Mouse (Mus musculus): Measurements from ENCODE around the gene Ipo7. TPM values are rescaled to one million over a fixed set of nuclear protein-coding genes. Genes with fewer than 3 reads are reported as not detected.

Ipo7 gene
- total RNA-seq, 2 experiments from 2014 or later = 86.7 to 89.1 TPM

DNA sequence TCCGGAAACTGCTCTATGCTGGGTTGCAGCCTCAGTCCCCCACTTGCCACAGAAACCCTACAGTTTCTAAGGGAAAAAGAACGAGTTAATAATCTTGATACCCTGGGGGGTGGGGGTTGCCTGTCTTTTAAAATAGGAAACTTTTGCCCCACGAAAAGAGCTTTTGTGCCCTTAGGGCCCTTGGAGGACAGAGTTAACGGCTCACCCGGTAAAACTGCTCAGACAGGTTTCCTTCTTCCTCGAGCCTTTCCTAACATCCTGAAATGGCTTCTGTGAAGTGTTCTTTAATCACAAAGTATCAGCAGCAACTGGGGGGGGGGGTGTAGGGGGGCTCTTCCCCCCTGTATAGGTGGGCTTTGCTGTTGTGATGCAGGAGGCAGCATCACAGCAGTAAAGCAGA is 82.8 kb downstream of the Ipo7 start:
- DNase-seq (ENCODE audit: low spot score in 2 of 2) = no peak

DNA sequence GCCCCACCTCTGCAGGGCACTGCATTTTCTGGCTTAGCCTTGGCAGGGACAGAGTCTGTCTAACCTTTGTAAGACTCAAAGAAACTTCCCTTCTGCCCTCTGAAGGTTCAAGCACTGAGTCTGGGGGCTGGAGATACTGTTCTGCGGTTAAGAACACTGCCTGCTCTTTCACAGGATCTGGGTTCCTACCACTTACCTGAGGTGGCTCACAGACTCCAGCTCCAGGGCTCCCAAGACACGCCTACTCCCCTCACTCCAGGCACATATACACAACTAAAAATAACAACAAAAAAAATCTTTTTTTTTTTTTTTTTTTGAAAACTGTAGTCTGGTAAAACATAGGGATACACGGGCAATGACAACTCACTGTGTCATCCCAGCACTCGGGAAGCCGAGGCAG is 83.2 kb downstream of the Ipo7 start:
- DNase-seq (ENCODE audit: low spot score in 2 of 2) = no peak

DNA sequence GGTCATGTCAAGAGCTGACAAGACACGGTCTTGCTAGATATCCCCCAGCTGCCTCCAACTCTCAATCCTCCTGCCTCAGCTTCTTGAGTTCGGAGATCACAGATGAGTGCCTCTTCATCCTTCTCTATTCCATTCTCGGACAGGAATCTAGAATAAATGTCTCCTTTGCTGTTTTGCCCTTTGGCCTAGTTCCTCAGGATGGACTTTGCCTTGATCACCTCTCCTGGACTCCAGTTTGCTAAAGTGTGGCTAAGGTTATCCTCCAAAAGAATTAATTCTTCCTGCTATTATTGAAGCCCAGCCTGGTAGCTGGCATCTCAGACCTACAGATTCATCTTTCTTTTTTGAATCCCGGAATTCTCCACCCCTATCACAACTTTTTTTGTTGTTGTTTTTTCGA is 87.0 kb downstream of the Ipo7 start:
- no peak for DNase-seq (ENCODE audit: low spot score in 2 of 2)

Other genes starting within 250 kb of the Ipo7 start
- 100 to 1,000 TPM; 200 to 227 TPM for gene Nrip3, start 236.2 kb upstream of the Ipo7 start, total RNA-seq (2021)
- gene Scube2, start 152.6 kb upstream of the Ipo7 start, total RNA-seq (2021) = 1 to 10 TPM; 1.6 to 2.0 TPM
- 100 to 1,000 TPM; 182 to 205 TPM for gene Dennd5a, start 57.8 kb upstream of the Ipo7 start, total RNA-seq (2021)
- 10 to 100 TPM; 61.8 to 63.9 TPM for gene Tmem41b, start 31.3 kb upstream of the Ipo7 start, total RNA-seq (2021)
- gene Zfp143, start 42.9 kb downstream of the Ipo7 start, total RNA-seq (2021) = 10 to 100 TPM; 10.1 to 10.9 TPM
- gene Wee1, start 103.8 kb downstream of the Ipo7 start, total RNA-seq (2021) = 10 to 100 TPM; 12.9 to 13.0 TPM
- 10 to 100 TPM; 12.1 to 14.6 TPM for gene Swap70, start 203.4 kb downstream of the Ipo7 start, total RNA-seq (2021)

Measured in layer of hippocampus, postnatal 14 days (tissue).